Mouse (Mus musculus) right cerebral cortex, postnatal 4 days (tissue): ENCODE measurements around the gene Efcc1.
A peak's percentile ranks its signal among the peaks of the same experiment; 100 is the strongest.
"Not testable (repeated sequence)": the region's sequence is repeated elsewhere in the genome, so short reads cannot be mapped to it uniquely, and the experiment has no call there.

Source experiments
- DNase-seq: peaks from one replicate; pipeline ENCODE4 v3.0.0-alpha.2; 2022

The Efcc1 gene

DNA sequence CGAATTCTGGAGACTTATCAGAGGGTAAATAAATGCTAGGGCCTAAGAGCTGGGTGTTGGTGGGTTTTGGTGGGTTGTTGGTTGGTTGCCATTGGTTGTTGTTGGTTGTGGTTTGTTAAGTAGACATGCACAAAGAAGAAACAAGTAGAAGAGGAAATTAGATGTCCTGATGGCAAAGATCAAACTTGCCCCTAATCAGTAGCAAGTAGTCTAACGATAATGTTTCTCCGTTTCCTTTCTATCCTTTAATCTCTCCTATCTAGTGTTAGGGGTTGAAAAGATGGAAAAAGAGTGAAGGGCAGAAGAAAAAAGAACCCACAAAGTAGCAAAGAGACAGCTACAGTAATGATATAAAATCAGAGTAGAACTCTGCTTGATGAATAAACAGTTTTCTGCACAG lies 14.0 kb downstream of the Efcc1 start:
- DNase-seq, result no peak

DNA sequence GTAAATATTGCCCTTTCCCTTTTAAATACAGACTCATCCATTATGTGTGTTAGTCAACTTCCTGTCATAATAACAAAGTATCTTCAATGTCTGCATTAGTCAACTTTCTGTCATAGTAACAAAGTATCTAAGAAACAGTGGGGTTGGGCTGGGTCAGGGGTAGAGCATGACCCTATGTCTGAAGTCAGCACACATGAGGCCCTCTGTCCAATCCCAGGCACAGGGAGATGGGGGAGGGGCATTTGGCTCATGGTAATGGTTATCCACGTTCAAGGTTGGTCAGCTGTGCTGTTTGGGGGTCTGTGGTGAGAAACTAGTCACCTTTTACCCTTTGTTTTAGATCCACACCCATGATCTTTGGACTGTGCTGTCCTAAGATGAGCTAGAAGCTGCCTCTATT lies 14.6 kb downstream of the Efcc1 start:
- no peak for DNase-seq

DNA sequence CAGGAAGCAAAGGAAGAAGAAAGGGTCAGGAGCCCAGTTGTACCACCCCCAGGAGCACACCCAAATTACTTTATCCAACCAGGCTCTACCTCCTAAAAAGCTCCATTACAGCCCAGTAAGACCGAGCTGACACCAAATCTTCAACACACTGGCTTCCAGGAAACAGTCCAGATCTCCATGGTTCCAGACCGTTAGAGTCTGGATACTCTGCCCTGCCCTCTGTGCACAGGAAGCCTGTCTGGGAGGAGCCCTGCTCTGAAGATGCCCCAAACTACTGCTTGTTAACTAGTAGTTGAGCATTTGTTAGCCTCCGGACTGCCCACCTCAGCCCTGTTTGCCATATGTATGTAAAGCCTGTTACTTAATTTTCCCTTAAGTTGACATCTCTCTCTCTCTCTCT lies 15.4 kb downstream of the Efcc1 start:
- DNase-seq, result no peak

DNA sequence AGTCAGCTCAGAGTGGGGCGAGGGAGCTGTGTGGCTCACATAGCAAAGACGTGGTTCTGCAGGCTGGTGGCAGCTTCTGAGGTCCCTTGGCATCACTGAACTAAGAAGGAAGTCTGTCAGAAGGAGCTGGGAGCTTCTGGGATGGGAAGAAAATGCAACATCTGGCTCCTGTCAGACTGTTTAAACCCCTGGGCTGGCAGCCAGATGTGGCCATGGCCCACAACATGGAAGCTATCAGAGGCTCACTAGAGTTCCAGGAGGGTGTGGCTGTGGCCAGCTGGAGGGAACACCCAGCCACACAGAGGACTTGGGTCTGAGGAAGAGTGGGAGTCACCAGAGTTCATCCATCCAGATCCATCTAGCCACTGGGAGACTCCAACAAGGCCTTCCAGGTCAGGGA lies 16.2 kb downstream of the Efcc1 start:
- no peak for DNase-seq

DNA sequence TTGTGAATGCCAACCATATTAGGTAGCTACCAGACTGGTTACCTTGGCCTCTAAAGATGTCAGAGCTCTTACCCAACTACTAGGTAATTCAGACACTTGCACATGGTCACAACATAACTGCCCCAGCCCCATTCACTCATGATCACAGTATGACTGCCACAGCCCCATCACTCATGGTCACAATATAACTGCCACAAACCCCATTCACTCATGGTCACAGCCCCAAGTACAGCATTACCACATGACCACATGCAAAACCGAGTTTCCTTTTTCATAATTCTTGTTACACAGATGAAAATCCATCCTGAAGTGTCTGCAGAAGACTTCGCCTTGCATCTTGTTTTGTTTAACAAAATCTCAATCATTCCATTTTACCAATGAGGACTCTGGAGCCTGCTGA lies 17.4 kb downstream of the Efcc1 start:
- no peak for DNase-seq

DNA sequence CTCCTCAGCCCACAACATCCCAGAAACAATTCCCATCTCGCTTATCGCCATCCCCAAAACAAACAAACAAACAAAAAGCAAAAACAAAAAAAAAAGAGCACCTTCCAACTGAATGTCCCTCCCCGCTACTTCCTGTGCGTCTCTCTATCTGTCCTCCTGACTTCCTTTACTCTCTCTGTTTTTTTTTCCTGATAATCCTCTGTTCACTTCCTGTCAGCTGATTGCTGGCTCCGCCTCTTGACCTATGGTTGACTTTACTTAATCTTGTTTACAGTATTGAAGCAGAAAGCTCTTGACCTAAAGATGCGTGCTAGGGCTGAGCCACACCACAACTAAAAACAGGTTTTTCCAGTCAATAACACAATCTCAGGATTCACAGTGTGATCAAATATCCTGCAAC lies 17.9 kb downstream of the Efcc1 start:
- no peak for DNase-seq

DNA sequence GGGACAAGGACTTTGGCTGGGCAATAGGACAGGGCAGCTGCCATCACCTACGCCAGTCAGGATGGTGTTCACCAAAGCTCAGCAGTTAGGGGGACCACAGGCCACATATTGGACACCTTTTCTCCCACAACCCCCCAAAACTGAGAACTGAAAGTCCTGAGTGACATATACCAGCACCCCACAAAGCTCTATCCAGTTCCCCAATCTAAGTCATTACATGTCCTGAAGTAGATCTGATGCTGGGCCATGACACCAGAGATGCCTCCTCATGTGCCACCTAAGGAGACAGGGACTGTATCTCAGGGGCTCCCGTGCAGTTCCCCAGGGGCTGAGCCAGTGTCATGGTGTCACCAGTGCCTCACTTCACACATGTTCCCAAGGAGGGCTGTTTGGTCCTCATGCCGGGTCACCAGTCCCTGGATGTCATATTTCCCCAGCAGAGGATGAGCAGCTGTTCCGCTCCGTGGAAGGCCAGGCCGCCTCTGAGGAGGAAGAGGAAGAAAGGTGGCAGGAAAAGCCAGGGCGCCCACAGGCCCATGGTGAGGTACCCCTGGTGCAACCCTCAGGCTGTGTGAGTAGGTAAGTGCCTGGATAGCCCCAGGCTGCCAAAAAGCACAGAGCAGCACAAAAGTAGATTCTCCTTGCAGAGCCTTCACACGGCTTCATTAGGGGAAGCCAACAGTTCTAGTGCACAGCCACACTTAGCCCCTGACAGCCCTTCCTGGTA lies 19.7 kb downstream of the Efcc1 start:
- DNase-seq, result no peak

DNA sequence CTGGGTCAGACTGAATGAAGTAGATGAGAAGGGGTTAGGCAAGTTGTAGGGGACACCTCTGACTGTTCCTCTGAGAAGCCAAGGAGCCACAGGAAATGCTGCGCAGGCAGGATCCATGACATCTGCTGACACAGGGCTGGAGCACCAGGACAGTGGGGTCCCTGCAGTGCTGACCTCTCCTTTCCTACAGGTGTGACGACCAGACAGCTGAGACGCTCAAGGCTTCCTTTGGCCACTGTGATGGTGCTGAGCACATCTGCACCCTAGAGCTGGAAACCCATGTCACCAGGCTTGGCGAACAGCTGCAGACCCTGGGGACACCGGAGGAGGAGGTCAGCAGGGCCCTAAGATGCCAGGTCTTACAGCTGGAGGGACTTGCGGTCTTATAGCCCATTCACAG lies 20.9 kb downstream of the Efcc1 start:
- no peak for DNase-seq

DNA sequence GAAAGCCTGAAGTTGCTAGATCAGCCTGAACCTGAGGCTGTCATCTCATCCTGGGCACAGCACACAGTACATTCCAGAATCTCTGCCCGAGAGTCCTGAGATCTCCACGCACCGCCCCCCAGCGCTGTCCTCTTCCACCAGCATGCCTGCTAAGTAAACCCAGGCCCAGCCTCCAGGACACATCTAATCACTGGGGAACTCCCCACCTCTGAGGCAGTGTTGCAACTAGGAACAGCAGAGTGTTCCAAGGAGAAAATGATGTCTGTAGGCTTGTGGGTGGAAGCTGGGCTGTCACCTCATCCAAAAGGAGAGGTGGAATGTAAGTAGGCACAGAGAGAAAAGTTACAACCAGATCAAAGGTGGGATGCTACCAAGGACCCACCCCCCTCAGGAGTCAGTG lies 24.5 kb downstream of the Efcc1 start:
- no peak for DNase-seq

DNA sequence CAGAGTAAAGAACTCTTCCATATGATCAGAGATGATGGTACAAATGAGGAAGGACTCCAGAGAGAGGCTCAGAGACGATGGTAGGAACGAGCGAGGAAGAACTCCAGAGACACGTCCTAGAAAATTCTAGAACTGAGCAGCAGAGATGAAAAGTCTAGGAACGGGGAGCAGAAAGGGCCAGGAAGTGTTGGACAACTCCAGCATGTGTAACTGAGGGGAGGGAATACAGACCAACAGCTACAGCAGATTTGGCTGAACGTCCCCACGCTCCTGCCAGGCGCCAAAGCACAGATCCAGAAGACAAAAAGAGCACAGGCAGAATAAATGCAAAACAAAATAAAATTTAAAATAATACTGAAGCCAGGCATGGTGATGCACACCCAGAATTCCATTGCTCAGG lies 26.2 kb downstream of the Efcc1 start:
- DNase-seq, result no peak

DNA sequence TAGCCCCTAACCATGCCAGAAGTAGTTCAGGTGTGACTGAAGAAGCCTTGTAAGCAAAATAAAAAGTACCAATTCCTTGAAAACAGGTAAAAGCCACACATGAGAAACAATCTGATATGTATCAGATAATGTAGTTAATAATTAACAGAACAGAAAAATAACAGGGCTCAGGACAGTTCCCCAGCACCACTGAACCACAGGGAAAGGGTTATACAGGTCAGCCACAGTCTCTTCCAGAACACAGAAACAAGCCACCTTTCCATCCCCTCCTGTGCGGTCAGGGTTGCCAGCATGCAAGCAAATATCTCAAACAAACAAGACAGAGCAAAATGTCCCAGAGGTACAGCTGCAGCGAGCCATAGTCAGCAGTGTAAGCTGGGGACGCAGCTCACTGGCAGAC lies 28.7 kb downstream of the Efcc1 start:
- no peak for DNase-seq

DNA sequence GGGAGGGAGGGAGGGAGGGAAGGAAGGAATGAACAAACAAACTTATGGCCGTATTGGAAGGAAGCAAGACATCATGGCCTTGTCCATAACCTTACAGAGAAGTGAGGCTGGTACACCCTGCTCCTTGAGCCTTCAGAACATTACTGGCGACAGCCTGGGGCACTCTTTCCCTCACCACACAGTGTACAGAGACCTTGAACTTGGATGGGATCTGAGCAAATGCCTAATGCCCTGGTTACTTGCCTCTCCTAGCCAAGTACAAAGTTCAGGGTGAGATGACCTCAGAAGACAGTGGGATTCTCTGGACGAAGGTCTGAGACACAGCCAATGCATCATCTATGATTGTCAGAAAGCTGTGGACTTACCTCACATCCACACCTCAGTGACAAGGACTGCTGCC lies 29.2 kb downstream of the Efcc1 start:
- no peak for DNase-seq

DNA sequence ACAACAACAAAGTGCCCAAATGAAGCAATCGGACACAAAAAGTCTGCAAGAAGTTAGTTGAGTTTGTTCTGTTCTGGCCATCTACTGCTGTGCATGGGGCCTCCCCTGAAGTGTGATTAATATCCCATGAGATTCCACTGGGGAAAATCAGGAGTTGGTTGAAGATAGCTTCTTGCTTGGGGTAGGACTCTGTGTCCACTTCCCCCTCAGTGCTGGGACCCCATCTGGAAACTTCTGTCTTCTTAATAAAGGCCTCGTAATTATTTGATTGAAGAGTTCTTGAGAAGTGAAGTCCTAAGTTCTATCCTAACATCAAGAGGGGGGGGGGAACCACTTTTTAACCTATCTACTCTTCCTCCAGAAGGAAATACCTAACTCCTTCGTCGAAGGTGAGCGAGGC lies 31.5 kb downstream of the Efcc1 start:
- DNase-seq, result no peak

DNA sequence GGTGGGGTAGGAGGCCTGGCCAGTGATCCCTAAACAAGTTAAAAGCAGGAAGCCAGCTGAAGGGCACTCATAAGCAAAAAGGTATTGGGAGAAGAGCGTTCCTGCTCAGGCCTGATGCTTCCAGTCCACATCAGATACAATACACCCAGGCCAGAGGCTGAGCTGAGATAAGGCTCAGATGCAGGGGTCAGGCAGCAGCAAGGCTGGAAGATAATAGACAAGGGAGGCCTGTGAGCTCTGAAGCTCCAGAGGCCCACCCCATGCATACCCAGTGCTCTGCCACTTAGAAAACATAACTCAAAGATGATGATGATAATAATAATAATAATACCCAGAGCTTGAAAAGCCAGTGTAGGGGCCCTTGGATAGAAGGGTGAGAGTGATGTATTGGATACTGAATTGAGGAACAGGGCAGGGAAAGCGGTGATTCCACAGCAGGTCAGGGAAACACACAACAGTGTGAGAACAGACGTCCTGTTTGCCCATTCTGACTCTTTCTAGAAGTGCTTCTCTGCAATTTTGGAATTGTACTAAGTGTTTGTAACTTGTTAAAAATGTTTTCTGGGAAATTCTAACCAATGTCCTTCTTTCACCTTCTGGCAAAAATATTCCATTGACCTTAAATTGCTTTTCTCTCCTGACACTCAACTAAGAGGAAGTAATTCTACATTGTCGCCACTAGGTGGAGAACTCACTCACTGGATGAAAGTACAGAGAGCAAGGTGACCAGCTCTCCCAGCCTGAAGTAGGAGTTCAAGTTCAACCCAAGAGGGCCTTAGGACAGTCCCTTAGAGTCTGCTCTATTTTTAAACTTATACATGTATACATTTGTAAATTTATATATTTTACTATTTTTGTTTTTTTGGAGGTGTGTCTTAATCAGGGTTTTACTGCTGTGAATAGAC lies 33.0 kb downstream of the Efcc1 start:
- DNase-seq, result no peak

DNA sequence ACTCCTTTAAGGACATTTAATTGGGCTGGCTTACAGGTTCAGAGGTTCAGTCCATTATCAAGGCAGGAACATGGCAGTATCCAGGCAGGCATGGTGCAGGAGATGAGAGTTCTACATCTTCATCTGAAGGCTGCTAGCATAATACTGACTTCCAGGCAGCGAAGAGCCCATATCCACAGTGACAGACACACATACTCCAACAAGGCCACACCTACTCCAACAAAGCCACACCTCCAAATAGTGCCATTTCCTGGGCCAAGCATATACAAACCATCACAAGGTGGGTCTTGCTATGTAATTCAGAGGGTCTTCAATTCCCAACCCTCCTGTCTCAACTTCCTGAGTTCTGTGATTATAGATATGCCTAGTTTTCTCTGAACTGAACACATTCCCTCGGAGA lies 33.6 kb downstream of the Efcc1 start:
- not testable (repeated sequence) for DNase-seq

DNA sequence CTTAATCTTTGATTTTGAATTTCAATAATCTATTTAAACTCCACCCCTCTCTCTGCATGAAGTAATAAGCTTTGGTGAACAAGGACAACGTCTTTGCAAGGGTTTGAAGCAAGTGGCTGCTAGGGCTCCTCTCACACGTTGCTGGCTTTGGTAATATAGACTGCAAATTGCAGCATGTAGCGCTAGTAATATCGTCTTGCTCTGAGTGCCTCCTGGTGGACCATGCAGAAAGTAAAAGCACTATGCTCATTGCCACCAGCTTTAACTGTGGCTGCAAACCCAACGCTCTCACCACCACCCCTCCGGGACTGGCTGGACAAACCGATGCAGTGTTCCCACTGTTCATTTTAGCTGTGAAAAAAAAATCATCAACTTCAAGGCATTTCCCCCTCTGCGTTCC lies 40.0 kb downstream of the Efcc1 start:
- DNase-seq, result peak; percentile 17

DNA sequence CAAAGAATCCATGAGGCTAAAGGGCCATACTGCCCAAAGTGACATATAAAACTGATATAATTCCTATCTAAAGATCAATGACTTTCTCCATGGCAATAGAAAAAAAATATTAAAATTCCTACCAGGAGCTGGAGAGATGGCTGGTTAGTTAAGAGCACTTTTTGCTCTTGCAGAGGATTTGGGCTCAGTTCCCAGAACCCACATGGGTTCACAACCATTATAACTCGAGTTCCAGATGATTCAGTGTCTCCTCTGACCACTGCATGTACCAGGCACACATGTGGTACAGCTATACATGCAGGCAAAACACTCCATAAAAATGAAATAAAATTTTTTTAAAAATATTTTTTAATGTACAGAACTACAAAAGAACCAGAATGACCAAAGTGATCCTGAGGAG lies 43.8 kb downstream of the Efcc1 start:
- no peak for DNase-seq

DNA sequence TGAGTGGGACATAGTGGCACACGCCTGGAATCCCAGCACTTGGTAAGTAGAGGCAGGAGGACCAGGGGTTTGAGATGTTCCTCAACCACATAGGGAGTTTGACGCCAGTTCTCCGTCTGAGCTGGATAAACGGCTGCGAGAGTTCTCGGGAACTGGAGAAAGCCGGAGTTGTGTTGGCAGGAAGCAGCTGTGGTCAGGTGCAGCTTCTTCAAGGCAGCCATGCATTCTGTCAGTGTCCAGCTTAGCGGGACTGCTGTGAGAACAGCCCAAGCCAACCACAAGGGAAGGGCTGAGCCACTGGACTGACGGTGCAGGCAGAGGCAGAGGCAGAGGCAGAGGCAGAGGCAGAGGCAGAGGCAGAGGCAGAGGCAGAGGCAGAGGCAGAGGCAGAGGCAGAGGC lies 44.2 kb downstream of the Efcc1 start:
- no peak for DNase-seq

DNA sequence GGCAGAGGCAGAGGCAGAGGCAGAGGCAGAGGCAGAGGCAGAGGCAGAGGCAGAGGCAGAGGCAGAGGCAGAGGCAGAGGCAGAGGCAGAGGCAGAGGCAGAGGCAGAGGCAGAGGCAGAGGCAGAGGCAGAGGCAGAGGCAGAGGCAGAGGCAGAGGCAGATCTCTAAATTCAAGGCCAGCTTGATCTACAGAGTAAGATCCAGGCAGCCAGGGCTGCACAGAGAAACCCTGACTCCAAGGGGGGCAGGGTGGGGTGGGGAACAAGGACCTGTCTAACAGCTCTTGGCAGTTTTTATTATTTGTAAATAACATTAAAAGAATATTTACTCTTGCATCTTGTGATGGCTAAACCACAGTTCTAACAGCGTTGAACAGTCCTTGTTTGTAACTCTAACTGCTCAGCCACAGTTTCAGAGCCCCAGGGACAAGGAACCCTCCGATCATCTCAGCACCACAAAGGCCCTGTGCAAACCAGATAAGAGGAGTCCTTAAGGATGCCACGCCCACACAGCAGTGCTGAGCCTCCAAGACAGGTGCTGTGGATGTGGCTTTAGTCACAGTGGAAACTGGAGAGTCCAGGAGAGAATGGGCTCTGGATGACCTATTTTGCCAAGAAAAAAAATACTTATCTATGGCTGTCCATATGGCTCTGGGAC lies 45.0 kb downstream of the Efcc1 start:
- no peak for DNase-seq

DNA sequence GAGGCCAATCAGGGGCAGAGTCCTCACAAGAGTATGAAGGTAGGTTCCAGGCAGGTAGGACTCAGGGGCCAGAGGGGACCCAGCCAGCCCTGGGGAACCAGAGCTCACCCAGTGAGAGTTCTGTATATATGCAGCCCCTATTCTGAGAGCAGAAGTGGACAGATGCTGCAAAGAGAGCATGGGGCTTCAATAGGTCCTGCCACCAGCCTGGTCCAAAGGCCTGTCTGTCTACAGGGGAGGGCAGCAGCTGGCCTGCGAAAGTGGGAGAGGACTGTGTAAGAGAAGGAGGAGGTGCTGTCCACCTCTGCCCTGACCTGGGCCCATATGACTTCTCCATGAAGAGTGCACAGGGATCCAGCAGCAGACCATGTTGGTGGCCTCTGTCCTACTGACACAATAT lies 46.0 kb downstream of the Efcc1 start:
- no peak for DNase-seq

DNA sequence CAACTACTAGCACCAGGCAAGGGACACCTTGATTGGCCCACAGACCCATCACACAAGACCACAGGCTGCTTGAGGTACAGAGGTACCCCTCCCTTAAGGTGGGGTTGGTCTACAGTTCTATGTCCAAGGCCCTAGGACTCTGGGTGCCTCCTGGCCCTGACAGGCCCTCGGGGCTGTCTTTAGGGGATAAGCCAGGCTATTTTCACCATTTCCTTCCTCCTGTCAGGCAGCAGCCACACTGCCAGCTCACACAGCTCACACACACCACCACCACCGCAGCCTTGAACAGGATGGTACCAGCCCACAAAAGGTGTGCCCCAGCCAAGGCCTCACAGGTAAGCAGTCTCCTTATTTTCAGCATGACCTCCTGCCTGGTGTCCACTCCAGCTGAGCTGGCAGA lies 47.2 kb downstream of the Efcc1 start, which contains the start of gene Gp9:
Gene Gp9 (plus strand): TSS at position 231 of the 400 bp plus-strand sequence.
- DNase-seq, result no peak

DNA sequence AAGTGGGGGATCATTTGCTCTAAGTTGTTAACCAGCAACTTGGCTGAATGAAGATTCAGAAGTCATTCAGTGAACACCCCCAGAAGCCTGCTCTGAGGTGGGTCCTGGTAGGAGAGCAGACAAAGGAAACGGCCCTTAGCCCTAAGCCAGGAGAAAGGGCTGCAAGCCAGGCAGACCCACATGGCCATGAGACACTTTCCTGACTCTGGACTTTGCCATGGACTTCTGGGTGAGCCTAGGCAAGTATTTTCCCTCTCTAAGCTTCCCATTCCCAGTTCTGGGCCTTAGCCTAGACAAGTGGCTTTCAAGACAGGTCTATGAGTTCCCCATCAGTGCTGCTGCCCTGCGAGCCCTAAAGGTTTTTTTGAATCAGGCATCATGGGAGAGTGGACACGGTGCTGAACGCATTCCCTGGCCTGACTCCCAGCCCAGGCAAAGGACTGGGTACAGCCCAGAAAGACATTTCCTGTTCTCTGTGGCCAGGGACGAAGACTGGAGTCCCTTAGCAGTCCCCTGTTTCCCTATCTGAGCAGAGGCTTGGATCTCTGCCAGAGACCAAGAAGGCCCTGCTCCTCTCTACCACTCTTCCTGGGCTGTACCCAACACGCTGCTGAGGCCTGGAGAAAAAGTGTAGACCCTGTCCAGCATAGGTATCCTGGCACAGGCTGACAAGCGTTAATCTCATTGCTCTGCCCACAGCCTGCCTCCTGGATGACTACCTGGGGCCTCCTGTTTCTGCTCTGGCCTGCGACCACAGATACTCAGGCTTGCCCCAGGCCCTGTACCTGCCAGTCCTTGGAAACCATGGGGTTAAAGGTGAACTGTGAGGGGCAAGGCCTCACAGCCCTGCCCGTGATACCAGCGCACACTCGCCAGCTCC lies 47.9 kb downstream of the Efcc1 start:
- DNase-seq, result no peak
